Mouse (Mus musculus) yolk sac, embryonic 10.5 days (tissue): ENCODE measurements at regions not wholly inside any gene's neighbourhood (a gene's known extent, or its start where the extent isn't known, plus 50 kb on each side); places are given as distances from the start of the nearest gene placed in this dataset.
A peak's percentile ranks its signal among the peaks of the same experiment; 100 is the strongest.

Source experiments
- DNase-seq: peaks from one replicate; pipeline ENCODE4 v3.0.0-alpha.2; 2017; ENCODE audit warnings: low spot score

GRCm38 (mm10) chr5:91198620-91199019, 59.2 kb downstream of the Areg start:
- no peak for DNase-seq

GRCm38 (mm10) chr5:91200448-91200847, 61.0 kb downstream of the Areg start:
- DNase-seq, result peak; percentile 26

GRCm38 (mm10) chr5:91204225-91205005, 65.0 kb downstream of the Areg start:
- DNase-seq, result peak; percentile 19

- DNase-seq, result no peak
Observed at GRCm38 (mm10) chr5:91205350-91205880, 66.0 kb downstream of the Areg start.

- DNase-seq, result no peak
Observed at GRCm38 (mm10) chr5:91206569-91207490, 67.4 kb downstream of the Areg start.

GRCm38 (mm10) chr5:91220174-91220573, 80.8 kb downstream of the Areg start:
- DNase-seq, result no peak

GRCm38 (mm10) chr5:91241656-91242055, 102.3 kb downstream of the Areg start:
- DNase-seq, result no peak

- no peak for DNase-seq
Observed at GRCm38 (mm10) chr5:91247444-91247843, 108.0 kb downstream of the Areg start.

GRCm38 (mm10) chr5:91261895-91262294, 122.5 kb downstream of the Areg start:
- no peak for DNase-seq

- DNase-seq, result no peak
Observed at GRCm38 (mm10) chr5:91262526-91262925, 123.1 kb downstream of the Areg start.

- no peak for DNase-seq
Observed at GRCm38 (mm10) chr5:91270747-91271146, 131.3 kb downstream of the Areg start.

- no peak for DNase-seq
Observed at GRCm38 (mm10) chr5:91271416-91271815, 131.4 kb downstream of the Btc start.

- no peak for DNase-seq
Observed at GRCm38 (mm10) chr5:91274411-91274810, 128.4 kb downstream of the Btc start.

GRCm38 (mm10) chr5:91278466-91278865, 124.3 kb downstream of the Btc start:
- DNase-seq, result no peak

- no peak for DNase-seq
Observed at GRCm38 (mm10) chr5:91279464-91279863, 123.3 kb downstream of the Btc start.

- no peak for DNase-seq
Observed at GRCm38 (mm10) chr5:91282969-91283368, 119.8 kb downstream of the Btc start.

GRCm38 (mm10) chr5:91293073-91293472, 109.7 kb downstream of the Btc start:
- DNase-seq, result peak; percentile 80

- DNase-seq, result no peak
Observed at GRCm38 (mm10) chr5:91294957-91295356, 107.8 kb downstream of the Btc start.

- DNase-seq, result no peak
Observed at GRCm38 (mm10) chr5:91297068-91297467, 105.7 kb downstream of the Btc start.

GRCm38 (mm10) chr5:91302114-91302513, 100.7 kb downstream of the Btc start:
- DNase-seq, result no peak

GRCm38 (mm10) chr5:91302943-91303342, 99.9 kb downstream of the Btc start:
- DNase-seq, result no peak

GRCm38 (mm10) chr5:91303702-91304101, 99.1 kb downstream of the Btc start:
- DNase-seq, result no peak

GRCm38 (mm10) chr5:91307031-91307430, 95.8 kb downstream of the Btc start:
- DNase-seq, result no peak
